Mouse (Mus musculus) mesoderm, embryonic 11.5 days (tissue): ENCODE measurements around the gene Tfap2b.

Experiments
- DNase-seq: peaks from one replicate; pipeline ENCODE4 v3.0.0-alpha.2; 2012; ENCODE audit warnings: low read depth, low spot score

The Tfap2b gene

DNA sequence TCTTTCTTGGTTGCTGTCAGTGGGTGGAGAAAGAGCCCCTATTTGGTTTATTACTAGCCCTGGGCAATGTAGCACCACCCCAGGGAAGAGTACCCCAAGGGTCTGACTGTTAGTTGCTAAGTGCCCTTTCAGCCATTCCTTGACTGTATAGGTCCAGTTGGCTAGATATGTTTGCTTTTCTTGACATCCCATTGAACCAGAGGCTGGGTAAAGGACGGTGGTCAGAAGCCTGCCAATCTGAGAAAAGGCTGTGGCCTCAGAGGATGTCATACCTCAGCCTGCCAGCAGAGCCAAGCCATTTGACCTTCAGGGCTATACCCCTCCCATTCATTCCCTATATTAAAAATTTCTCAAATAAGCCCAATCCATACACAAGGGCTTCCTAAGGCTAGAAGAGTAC, 24.0 kb downstream of the Tfap2b start:
- DNase-seq: no peak

- no peak for DNase-seq
These were observed 25.1 kb downstream of the Tfap2b start for GRCm38 (mm10) chr1:19233857-19234256.

DNA sequence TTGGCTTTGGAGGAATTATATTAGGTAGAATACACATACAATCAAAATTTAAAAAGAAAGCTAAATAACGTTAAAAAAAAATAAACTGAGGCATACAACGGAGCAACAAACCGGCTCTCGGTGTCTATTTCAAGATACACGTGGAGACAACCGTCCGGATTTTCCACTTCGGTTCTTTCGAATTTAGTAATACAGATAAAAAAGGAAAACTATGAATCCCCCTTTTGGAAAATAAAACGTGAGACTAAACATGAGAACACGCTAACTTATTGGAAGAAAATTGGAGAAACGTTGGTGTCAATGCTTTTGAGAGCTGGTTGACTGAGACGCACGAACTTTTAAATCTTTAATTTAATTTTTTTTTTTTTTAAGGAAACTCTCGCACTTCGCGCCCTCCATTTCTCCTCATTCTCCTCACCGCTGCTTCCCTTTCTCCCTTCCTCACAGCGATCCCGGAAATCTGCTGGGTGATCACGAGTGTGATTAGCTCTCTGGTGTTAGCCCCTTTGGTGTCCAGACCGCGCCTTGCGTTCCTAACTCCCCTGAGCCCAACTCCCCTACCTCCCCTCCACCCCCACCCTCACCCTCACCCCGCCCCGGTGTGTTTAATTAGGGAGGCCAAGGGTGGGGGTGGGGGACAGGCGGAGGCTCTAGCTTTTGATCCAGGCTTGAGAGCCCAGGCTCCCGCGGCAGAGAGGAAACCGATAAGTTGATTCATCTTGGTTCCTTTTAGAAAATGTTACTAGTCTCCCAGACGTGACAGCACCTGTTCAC, 25.9 kb downstream of the Tfap2b start:
- no peak for DNase-seq

- DNase-seq: no peak
These were observed 27.3 kb downstream of the Tfap2b start for GRCm38 (mm10) chr1:19236051-19236450.

- no peak for DNase-seq
These were observed 27.9 kb downstream of the Tfap2b start for GRCm38 (mm10) chr1:19236591-19236990.

DNA sequence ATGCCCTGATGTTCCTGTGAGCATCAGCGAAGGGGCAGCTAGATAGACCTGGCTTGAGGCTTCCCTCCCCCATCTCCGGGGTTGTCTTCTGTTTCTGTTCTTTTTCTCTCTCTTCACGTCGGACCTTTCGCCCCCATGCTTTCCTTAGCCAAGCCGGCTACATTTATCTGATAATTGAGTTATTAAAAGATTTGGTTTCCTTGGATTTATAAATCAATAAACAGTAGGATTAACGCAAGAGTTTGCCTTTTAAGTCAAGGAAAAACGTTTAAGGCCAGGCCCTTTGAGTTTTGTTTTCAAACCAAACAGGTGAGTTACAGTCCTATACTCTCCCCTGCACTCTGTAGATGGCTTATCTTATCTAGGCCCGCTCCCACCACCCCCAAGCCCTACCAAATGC, 28.3 kb downstream of the Tfap2b start:
- no peak for DNase-seq

GRCm38 (mm10) chr1:19237721-19238410, 29.2 kb downstream of the Tfap2b start:
- no peak for DNase-seq

DNA sequence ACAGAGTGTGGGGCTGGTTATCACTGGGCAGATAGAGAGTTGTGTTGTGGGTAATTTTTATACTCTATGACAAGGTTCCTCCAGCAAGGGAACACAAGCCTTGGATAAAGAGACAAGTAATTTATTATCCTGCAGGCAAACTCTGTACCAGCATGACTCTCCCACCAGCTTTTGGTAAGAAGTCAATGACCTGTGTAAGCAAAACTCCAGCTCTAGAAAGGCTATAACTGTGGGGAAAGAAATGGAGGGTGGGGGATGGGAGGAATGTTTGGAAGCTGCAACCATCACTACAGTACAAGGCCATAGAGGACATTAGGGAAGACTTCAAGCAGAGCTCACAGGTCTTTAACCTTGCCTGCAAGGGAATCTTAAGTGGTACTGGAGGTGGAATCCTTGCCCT, 31.3 kb downstream of the Tfap2b start:
- DNase-seq: no peak

GRCm38 (mm10) chr1:19241316-19241715, 32.6 kb downstream of the Tfap2b start:
- no peak for DNase-seq

- no peak for DNase-seq
These were observed 33.3 kb downstream of the Tfap2b start for GRCm38 (mm10) chr1:19242021-19242420.

DNA sequence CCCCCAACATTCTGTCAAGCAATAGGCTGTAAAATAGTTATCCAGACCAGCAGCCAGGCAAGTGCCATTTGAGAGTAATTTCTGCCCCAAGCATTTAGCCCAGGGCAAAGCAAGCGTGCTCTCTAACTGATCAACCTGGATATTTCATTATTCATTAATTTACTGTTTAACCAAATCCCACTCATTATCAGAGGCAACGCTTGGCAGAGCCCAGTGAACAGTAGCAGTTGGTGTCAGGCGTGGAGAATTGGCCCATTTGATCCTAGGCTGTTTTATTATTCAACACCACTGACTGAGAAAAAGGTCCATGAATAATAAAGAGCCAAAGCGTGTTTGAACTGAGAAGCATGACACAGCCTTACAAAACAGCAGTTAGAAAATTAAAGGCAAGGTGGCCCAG, 36.3 kb downstream of the Tfap2b start:
- DNase-seq: peak; percentile 60

DNA sequence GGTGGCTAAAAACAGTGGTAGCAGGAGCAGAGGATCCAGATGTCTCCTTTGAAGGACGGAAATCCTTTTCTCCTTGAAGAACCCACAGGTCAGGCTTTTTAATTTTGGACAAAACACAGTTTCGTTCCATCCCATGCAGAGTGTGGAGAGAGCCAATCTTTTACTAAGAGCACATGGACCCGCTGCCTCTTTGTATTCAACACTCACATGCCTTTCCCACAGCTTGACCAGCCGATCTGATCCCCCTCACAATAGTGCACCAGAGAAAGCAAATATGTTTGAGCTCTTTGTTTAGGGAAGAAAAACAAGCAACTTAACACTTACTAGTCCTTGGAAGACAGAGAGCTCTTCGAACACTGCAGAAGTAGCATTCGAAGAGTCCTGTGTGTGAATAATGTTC, 42.6 kb downstream of the Tfap2b start:
- no peak for DNase-seq

DNA sequence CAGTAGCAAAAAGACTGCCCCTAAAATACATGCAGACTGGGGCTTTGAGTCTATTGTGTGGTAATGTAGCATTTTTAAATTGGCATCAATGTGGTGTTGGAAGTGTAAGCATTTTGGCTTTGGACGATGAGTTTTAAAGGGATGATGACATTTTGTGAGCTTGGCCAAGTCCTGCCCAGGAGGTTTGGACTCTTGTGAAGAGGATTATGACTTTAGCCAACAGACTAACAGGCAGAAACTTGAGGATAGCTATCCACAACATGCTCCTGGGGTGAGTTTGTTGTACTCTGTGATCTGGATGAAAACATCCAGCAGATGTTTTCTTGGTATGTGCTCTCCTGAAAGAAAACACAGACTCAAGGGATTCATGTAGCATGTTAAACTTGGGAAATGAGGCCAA, 60.9 kb downstream of the Tfap2b start:
- no peak for DNase-seq
